Mouse (Mus musculus): ENCODE measurements at regions not wholly inside any gene's neighbourhood (a gene's known extent, or its start where the extent isn't known, plus 50 kb on each side); places are given as distances from the start of the nearest gene placed in this dataset.
"Not testable (repeated sequence)": the region's sequence is repeated elsewhere in the genome, so short reads cannot be mapped to it uniquely, and the experiment has no call there.

GRCm38 (mm10) chr6:31803222-31803621 is 239.4 kb upstream of the Podxl start:
- TF ChIP-seq POLR2A (IDR thresholded peaks at IDR 0.05; ENCODE audit: borderline replicate concordance, control insufficient read depth, low read depth, low read length); CTCF (IDR thresholded peaks at IDR 0.05; ENCODE audit: control insufficient read depth, insufficient read depth, low read length): not testable (repeated sequence)

All from bone marrow, adult 2 months (tissue).